Mouse (Mus musculus) heart, embryonic 16.5 days (tissue): ENCODE results near the gene Efcab10. TPM values are rescaled to one million over a fixed set of nuclear protein-coding genes. Genes with fewer than 3 reads are reported as not detected.
A peak's percentile ranks its signal among the peaks of the same experiment; 100 is the strongest.

Experiments
- ATAC-seq: fragments of 200-750 bp; cut with Nextera tagmentation; replicated peaks from 2 replicates; pipeline ENCODE4 v1.8.0; 2017; ENCODE audit warnings: moderate number of reproducible peaks; ENCODE audit not compliant: insufficient read depth, low FRiP score; ENCODE audit errors: extremely low read depth
- H3K27ac ChIP-seq: fragments of 300-500 bp; sonication (generic); 2 replicates; pipeline ENCODE4 v1.5.1; 2014; ENCODE audit warnings: mild to moderate bottlenecking, low read length, control low read depth, moderate library complexity
- H3K27me3 ChIP-seq: fragments of 300-500 bp; sonication (generic); 2 replicates; pipeline ENCODE4 v1.6.1; 2014; ENCODE audit warnings: low read length, mixed read lengths; ENCODE audit not compliant: control insufficient read depth, insufficient read depth
- H3K36me3 ChIP-seq: fragments of 300-500 bp; sonication (generic); 2 replicates; pipeline ENCODE4 v1.6.1; 2014; ENCODE audit not compliant: control insufficient read depth, insufficient read depth
- H3K4me1 ChIP-seq: fragments of 300-500 bp; sonication (generic); 2 replicates; pipeline ENCODE4 v1.6.1; 2014; ENCODE audit warnings: low read length, mixed read lengths; ENCODE audit not compliant: control insufficient read depth, insufficient read depth
- H3K4me2 ChIP-seq: fragments of 300-500 bp; sonication (generic); 2 replicates; pipeline ENCODE4 v1.6.1; 2014; ENCODE audit warnings: low read depth, mild to moderate bottlenecking, control low read depth, low read length
- H3K4me3 ChIP-seq: fragments of 300-500 bp; sonication (generic); 2 replicates; pipeline ENCODE4 v1.5.1; 2014; ENCODE audit warnings: mild to moderate bottlenecking, control low read depth, low read length
- H3K9ac ChIP-seq: fragments of 300-500 bp; sonication (generic); 2 replicates; pipeline ENCODE4 v1.6.1; 2014; ENCODE audit warnings: low read length, control low read depth
- H3K9me3 ChIP-seq: fragments of 300-500 bp; sonication (generic); replicated peaks from 2 replicates; pipeline ENCODE4 v1.6.1; 2016; ENCODE audit warnings: low read length; ENCODE audit not compliant: control insufficient read depth
- WGBS: fragments of 180-500 bp; shearing (Covaris S2); extraction: QIAGEN DNeasy Blood & Tissue Kit; methylation state at CpG from one replicate; pipeline ENCODE4 v1.1.7; 2014; 5-methylcytosine and 5-hydroxymethylcytosine counted together
- polyA plus RNA-seq: library from polyadenylated mRNA; unstranded; fragments of >200 nt; fragmentation: Nextera tagmentation; extraction: Ambion mirVana; gene quantifications from 2 replicates; pipeline ENCODE4 v1.2.1, GENCODE M21; 2015

Efcab10 gene
- polyA plus RNA-seq, 1 experiment from 2014 or later, result not detected

DNA sequence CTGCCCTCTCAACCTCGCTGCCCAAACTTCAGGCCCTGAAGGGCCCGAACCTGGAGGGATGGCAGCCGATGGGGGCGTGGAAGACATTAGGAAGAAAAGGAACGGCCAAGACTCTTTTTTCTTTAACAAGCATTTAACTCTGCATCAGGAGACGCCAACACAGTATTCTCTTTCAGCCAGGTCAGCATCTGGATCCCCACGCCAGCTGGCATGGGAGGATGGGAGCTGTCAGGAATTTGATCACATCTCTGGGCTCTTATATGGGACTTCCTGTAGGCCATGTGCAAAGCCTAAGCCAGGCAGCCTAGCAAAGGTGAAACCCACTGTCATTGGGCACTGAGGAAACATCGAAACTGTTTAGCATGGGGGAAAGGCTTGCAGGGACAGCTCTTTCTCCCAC, 30.1 kb upstream of the Efcab10 start:
- Histone ChIP-seq H3K4me2 (no peak overlapping the region), H3K9ac (no peak overlapping the region), H3K27me3 (no peaks in the 10 kb centered on the region), H3K4me3 (no peak overlapping the region), H3K9me3 (no peaks in the 10 kb centered on the region), H3K4me1 (peaks cover 6% of the 10 kb centered on the region), H3K27ac (no peak overlapping the region), H3K36me3 (no peaks in the 10 kb centered on the region; the same call in none of the 2 replicates)
- ATAC-seq, result no peak
- WGBS, result 89% methylated on average over 8 of the region's 8 CpGs

DNA sequence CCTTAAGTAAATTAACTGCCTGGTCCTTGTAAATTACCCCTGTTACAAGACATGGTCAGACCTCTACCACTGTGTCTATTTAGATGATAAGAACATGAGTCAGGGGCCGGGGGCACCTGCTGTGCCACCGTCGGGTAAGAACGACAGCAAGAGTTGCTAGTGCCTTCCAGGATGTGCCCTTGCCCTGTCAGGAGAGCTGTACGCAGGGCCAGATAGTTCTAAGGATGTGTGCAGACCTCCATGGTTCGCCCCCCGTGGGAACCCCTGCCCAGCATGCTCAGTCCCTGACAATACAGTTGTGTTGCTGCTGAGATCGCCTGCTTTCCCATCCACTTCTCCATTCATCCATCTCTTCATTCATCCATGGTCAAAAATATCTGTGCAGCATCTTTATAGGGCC, 29.5 kb upstream of the Efcab10 start:
- no peak overlapping the region for H3K4me2 ChIP-seq
- no peak for ATAC-seq
- H3K27ac ChIP-seq, result no peak overlapping the region
- 77% methylated on average over 8 of the region's 8 CpGs for WGBS
- no peak overlapping the region for H3K4me3 ChIP-seq
- H3K9ac ChIP-seq, result no peak overlapping the region
- peaks cover 3% of the 10 kb centered on the region for H3K4me1 ChIP-seq
- H3K27me3 ChIP-seq, result no peaks in the 10 kb centered on the region
- no peaks in the 10 kb centered on the region; the same call in 1 of the 2 replicates for H3K36me3 ChIP-seq
- H3K9me3 ChIP-seq, result no peaks in the 10 kb centered on the region

DNA sequence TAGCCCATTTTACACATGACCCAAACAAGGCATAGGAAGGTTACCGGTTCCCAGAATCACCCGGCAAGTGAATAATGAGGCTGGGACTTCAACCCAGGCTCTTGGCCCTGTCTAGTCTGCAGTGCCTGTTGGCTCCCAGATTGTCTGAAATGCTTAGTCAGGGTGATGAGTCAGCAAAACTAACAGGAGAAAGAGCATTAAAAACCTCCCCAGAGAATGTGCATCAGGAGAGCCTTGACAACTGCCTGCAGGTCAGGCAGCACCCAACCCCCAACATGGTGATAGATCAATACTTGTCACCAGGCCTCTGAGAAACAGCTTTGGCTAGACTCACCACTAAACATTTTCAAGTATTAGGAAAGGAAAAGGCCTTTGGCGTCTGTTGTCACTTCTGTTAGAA, 25.1 kb upstream of the Efcab10 start:
- no peak overlapping the region for H3K27ac ChIP-seq
- no peaks in the 10 kb centered on the region; the same call in 1 of the 2 replicates for H3K36me3 ChIP-seq
- no peak overlapping the region for H3K4me2 ChIP-seq
- no peaks in the 10 kb centered on the region for H3K27me3 ChIP-seq
- H3K4me3 ChIP-seq, result no peak overlapping the region
- H3K4me1 ChIP-seq, result no peaks in the 10 kb centered on the region
- no peaks in the 10 kb centered on the region for H3K9me3 ChIP-seq
- ATAC-seq, result no peak
- 81% methylated on average over 3 of the region's 3 CpGs for WGBS
- H3K9ac ChIP-seq, result no peak overlapping the region

DNA sequence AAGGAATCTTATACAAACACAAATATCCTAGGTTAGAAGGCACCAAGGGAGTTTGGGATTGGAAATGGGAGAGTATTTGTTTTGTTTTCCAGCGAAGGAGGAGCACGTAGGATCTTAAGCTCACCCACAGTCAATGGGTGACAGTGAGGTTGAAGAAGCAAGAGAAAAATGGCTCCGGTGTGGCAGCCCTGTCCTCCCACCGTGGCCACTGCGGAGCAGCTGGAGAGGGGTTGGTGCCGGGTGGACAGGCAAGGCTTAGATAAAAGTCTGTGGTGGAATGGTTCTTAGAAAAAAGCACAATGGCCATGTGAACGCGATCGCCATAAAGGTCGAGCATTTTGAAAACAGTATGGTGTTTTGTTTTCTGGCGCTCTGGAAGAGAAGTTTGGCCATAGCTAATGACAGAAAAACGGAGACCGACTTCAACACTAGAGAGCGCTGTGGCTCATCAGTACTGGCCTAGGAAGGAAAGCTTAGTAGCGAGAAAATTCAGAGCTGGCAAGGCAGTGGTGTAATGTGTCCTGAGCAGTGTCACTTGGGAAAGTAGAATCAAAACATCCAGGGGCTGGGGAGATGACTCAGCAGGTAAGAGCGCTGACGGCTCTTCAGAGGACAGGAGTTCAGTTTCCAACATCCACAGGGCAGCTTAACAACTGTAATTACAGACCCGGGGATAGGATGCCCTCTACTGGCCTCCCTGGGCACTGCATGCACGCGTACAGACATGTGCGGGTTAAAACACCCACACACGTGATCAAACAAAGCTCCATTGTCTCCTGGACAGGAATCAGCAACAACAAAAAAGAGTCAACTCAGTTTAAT, 14.8 kb upstream of the Efcab10 start:
- Histone ChIP-seq H3K4me1 (peaks cover 5% of the 10 kb centered on the region; the same call in 1 of the 2 replicates), H3K9me3 (no peaks in the 10 kb centered on the region), H3K36me3 (no peaks in the 10 kb centered on the region), H3K27me3 (no peaks in the 10 kb centered on the region), H3K9ac (no peak overlapping the region), H3K4me3 (peak overlapping the region; percentile 45), H3K27ac (no peak overlapping the region), H3K4me2 (peak overlapping the region; percentile 63)
- WGBS, result 18% methylated on average over 22 of the region's 22 CpGs
- ATAC-seq, result peak; percentile 69

DNA sequence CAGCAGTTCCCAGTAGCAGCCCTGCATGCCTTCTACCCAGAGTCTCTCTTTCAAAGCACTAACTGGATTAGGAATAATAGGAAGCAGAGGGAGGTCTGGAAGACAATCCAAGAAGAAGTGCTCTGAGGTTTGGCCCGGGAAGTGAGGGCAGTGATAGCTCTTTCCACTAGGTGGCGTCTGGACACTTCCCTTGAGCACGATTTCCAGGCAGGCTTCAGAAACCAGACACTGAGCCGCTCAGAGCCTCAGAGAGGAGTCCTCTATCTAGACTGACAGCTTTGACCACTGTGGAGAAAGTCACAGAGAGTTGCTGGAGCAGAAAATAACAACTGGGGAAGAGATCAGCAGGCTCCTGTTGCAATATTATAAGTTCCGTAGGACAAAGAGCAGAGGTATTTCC, 5.8 kb upstream of the Efcab10 start:
- Histone ChIP-seq H3K9ac (no peak overlapping the region), H3K9me3 (no peaks in the 10 kb centered on the region), H3K27ac (no peak overlapping the region), H3K4me1 (no peaks in the 10 kb centered on the region), H3K27me3 (no peaks in the 10 kb centered on the region), H3K4me2 (no peak overlapping the region), H3K36me3 (no peaks in the 10 kb centered on the region), H3K4me3 (no peak overlapping the region)
- no peak for ATAC-seq
- WGBS, result 8% methylated on average over 5 of the region's 5 CpGs

DNA sequence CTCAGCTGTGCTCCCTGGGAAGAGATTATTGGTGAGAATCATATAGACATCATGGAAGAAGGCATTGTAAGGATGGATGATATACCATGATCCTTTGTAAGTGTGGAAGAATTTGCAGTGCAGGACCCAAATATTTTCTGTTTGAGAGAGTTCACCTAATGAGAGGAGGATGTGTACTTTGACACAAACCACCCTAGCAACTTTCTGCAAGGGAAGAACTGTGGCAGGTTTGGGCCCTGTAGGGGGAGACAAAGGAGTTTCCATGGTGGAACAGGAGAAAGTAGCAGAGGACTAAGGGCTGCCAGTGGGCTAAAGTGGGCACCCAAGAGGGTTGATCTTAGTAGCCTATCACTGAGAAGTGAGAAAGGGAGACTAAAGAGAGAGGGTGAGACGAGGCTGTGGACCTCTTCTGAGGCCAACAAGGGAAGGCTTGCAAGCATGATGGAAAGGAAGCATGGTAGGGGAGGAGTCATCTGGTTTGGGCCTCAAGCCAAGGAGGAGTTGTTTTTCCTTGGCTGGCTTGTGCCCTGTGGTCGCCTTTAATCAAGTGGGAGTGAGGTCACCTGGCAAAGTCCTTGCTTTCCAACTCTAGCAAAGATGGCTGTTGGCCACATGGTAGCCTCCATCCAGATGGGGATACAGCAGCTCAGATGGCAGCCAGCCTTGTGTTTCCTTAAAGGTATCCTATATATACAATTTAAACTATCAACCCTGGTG, 3.7 kb upstream of the Efcab10 start:
- Histone ChIP-seq H3K27ac (no peak overlapping the region), H3K9me3 (no peaks in the 10 kb centered on the region), H3K27me3 (no peaks in the 10 kb centered on the region), H3K36me3 (no peaks in the 10 kb centered on the region), H3K9ac (no peak overlapping the region), H3K4me2 (no peak overlapping the region), H3K4me3 (no peak overlapping the region), H3K4me1 (peaks cover 3% of the 10 kb centered on the region; the same call in 1 of the 2 replicates)
- WGBS, result 55% methylated on average over 2 of the region's 2 CpGs
- ATAC-seq, result 0 out of 2 replicates have a peak, but pooled peaks have one; percentile 10

DNA sequence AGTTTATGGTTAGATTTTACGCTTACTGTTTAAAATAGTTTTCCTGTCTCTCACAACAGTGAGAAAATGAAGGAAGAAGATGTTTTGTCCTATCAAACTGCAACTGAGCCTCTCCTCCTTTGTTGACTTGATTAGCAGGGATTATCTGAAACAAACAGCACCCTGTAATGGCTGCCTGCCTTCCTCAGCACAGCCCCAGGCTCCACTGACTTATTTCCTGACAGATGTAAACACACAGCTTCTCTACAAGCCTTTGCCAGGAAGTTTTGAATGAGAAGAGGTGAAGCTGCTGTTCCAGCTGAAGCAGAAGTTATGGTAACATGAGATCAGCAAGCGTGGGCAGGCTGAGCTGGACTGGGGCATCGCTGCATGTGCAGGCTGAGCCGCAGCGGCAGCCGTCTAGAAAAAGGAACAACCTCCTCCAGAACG, 8.6 kb downstream of the Efcab10 start:
- Histone ChIP-seq H3K9me3 (no peaks in the 10 kb centered on the region), H3K27ac (no peak overlapping the region), H3K36me3 (no peaks in the 10 kb centered on the region), H3K27me3 (no peaks in the 10 kb centered on the region), H3K4me2 (no peak overlapping the region), H3K9ac (no peak overlapping the region), H3K4me1 (no peaks in the 10 kb centered on the region), H3K4me3 (no peak overlapping the region)
- 33% methylated on average over 7 of the region's 7 CpGs for WGBS
- ATAC-seq, result no peak

DNA sequence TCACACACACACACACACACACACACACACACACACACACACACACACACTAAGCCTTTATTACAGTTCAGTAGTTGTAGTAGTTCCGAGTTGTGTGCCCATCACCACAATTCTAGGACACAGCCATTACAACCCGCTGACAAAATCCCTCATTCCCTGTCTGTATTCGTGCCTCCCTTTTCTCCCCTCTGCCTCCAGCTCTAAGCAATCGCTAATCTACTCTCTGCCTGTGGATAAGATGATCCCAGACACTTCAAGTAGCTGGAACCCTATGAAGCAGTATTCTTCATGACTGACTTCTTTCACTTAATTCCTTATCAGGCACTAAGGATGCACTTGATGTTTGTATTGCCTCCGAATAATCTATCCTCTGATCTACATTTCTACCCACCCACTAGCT, 10.3 kb downstream of the Efcab10 start:
- Histone ChIP-seq H3K9me3 (no peaks in the 10 kb centered on the region), H3K27ac (no peak overlapping the region), H3K4me3 (no peak overlapping the region), H3K27me3 (no peaks in the 10 kb centered on the region), H3K4me2 (no peak overlapping the region), H3K36me3 (no peaks in the 10 kb centered on the region), H3K4me1 (no peaks in the 10 kb centered on the region), H3K9ac (no peak overlapping the region)
- ATAC-seq, result no peak
- WGBS, result 52% methylated on average over 5 of the region's 5 CpGs

DNA sequence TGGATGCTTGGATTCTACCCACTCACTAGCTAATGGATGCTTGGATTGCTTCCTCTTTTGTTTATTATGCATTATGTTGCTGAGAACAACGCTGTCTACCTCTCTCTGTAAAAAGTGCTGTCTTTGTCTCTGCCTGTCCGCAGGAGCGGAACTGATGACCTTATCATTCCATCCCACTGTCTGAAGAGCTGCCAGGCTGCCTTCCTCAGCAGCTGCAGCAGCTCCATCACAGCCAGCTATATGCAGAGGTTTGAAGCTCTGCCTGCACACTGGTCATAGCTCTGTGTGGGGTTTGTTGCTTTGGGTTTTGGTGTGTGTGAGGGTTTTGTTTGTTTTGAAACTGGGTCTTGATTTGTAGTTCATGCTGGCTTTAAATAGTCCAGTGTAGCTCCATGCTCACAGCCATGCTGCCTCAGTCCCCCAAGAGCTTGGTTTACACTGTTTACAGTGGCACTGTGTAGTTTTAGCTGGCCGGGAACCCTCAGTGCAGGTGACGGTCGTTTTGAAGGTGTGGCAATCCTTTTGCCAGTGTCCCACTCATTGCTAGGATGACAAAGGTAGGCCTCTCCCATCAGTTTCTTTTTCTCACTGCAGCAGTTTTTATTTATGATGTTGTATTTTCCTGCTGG, 10.9 kb downstream of the Efcab10 start:
- no peak overlapping the region for H3K4me3 ChIP-seq
- H3K4me1 ChIP-seq, result no peaks in the 10 kb centered on the region
- no peak overlapping the region for H3K27ac ChIP-seq
- no peak overlapping the region for H3K9ac ChIP-seq
- H3K9me3 ChIP-seq, result no peaks in the 10 kb centered on the region
- H3K4me2 ChIP-seq, result no peak overlapping the region
- H3K27me3 ChIP-seq, result no peaks in the 10 kb centered on the region
- ATAC-seq, result no peak
- H3K36me3 ChIP-seq, result no peaks in the 10 kb centered on the region
- 41% methylated on average over 6 of the region's 6 CpGs for WGBS
